Mouse (Mus musculus) retina, postnatal 7 days (tissue): ENCODE data around the gene Gimap4.
"Not testable (repeated sequence)": the region's sequence is repeated elsewhere in the genome, so short reads cannot be mapped to it uniquely, and the experiment has no call there.

Experiments
- DNase-seq: peaks from one replicate; pipeline ENCODE4 v3.0.0-alpha.2; 2012; ENCODE audit warnings: low read depth, low spot score

Gimap4 gene

GRCm38 (mm10) chr6:48675931-48676859 lies 8.2 kb upstream of the Gimap4 start, which contains the start of gene Gimap9:
Gene Gimap9 (plus strand): TSS chr6:48676129.
- DNase-seq = no peak

GRCm38 (mm10) chr6:48676860-48677415 lies 7.4 kb upstream of the Gimap4 start:
- DNase-seq = no peak

- no peak for DNase-seq
These were observed 6.6 kb upstream of the Gimap4 start for GRCm38 (mm10) chr6:48677492-48678345.

GRCm38 (mm10) chr6:48678391-48678790 lies 6.0 kb upstream of the Gimap4 start:
- no peak for DNase-seq

GRCm38 (mm10) chr6:48679701-48680100 lies 4.6 kb upstream of the Gimap4 start:
- no peak for DNase-seq

- DNase-seq = no peak
These were observed 3.9 kb upstream of the Gimap4 start for GRCm38 (mm10) chr6:48680421-48680820.

- DNase-seq = no peak
These were observed 2.8 kb upstream of the Gimap4 start for GRCm38 (mm10) chr6:48681472-48682090.

GRCm38 (mm10) chr6:48682271-48682670 lies 2.1 kb upstream of the Gimap4 start:
- no peak for DNase-seq

GRCm38 (mm10) chr6:48683263-48683821 lies 1.0 kb upstream of the Gimap4 start:
- not testable (repeated sequence) for DNase-seq

- DNase-seq = no peak
These were observed 457 bp downstream of the Gimap4 start for GRCm38 (mm10) chr6:48684806-48685205.

GRCm38 (mm10) chr6:48685251-48685650 lies 902 bp downstream of the Gimap4 start:
- DNase-seq = no peak

- DNase-seq = no peak
These were observed 1.6 kb downstream of the Gimap4 start for GRCm38 (mm10) chr6:48685694-48686665.

GRCm38 (mm10) chr6:48687077-48687476 lies 2.7 kb downstream of the Gimap4 start:
- DNase-seq = no peak

GRCm38 (mm10) chr6:48689320-48689719 lies 5.0 kb downstream of the Gimap4 start:
- no peak for DNase-seq

GRCm38 (mm10) chr6:48692962-48693361 lies 8.6 kb downstream of the Gimap4 start:
- no peak for DNase-seq

GRCm38 (mm10) chr6:48696830-48697554 lies 12.6 kb downstream of the Gimap4 start:
- DNase-seq = no peak

GRCm38 (mm10) chr6:48697555-48697930 lies 13.2 kb downstream of the Gimap4 start:
- DNase-seq = no peak

GRCm38 (mm10) chr6:48698066-48698856 lies 13.9 kb downstream of the Gimap4 start:
- no peak for DNase-seq

- no peak for DNase-seq
These were observed 14.5 kb downstream of the Gimap4 start for GRCm38 (mm10) chr6:48698888-48699287.
